Mouse (Mus musculus) R1 (cell line): ENCODE measurements around the gene AI661453.

Source experiments
- DNase-seq: peaks from one replicate; pipeline ENCODE4 v3.0.0-alpha.2; 2018; ENCODE audit warnings: low read depth, low spot score

The AI661453 gene

DNA sequence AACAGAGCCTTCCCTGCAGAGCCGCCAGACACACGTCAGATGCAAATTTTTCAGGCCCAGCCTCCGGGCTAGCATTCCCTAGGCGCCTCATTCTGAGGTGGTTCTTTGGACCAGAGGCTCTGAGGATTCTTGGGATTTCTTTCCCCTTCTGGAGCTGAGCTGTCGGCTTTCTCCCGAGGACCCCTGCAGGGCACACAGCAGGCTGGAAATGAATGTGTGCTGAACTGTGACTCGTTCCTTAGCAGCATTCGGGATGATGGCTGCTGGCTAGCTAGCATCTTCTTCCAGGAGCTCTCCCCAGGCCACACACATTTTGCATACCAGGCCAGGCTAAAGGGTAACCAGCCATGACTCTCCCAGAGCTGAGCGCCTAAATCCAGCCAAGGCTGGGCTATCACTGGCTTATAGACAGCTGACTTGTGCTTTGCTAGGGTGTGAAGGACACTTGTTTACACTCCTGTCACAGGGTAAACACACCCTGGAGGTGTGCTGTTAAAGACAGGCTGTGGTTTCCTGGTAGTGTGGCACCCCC, 4.0 kb downstream of the AI661453 start:
- DNase-seq, result peak; percentile 93

DNA sequence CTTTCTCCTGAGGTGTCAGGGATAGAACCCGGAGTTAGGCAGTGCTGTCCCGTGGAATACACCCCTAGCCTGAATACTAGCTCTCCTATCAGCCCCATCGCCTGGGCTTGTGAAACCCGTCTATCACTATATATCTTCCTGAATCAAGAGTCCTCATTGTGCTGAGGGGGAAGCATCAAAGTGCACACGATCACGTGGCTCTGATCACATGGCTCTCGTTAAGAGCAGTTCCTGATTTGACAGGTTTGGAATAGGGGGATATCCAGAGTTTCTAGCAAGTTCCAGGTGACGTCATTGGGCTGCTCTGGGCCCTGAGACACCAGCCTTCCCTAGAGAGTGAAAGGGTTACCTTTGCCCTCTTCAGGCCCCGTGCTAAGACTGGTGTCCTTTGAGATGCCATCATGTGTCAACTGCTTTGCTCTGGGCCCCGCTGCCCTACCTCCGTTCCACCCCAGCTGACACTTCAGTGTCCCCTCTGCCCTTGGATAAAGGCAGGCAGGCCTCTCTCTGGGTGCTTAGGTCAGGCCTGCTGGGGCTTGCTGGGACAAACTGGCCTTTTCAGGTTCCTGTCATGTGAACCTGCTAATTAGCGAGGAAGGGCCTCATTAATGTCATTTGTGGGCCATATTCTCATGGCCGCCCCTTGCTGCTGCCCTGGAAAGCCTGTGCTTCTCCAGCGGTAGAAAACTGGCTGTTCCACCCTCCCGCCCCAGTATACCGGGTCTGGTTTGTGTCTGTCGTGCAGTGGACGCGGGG, 5.1 kb downstream of the AI661453 start:
- DNase-seq, result no peak

DNA sequence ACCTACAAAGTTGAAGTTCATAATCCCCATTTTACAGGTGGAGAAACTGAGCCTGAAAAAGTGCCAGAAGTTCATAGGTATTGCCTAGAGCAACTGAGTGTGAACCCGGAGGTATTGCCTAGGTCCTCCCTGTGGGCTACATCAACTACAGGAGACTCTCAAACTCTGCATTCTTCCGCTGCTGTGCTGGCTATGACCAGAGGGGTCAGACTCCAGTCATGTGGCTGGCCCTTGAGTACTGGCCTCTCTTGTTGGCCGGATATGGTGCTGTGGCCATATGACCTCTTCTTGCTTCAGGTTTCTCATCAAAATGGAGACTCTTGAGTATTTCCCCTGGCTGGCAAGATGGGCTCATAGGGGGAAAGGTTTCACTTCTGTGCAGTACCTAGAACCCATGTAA, 5.9 kb downstream of the AI661453 start:
- no peak for DNase-seq

DNA sequence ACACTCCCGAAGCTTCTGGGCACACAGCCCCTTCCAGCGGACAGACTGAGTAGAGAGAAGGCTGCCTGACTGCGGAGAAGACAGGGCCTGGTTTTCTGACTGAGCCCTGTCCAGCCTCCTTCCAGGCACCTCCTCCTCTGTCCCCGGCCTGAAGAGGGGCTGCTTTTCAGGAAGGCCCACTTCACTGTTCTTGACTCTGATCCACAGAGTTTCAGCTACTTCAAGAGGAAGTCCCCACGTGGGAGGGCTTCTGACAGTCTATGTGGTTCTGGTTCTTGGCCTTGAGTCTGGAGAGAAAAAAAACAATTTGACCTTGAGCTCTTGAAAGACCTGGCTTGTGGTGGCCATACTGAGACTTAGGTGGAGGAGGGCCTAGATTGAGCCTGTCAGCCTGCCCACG, 7.7 kb downstream of the AI661453 start:
- no peak for DNase-seq

DNA sequence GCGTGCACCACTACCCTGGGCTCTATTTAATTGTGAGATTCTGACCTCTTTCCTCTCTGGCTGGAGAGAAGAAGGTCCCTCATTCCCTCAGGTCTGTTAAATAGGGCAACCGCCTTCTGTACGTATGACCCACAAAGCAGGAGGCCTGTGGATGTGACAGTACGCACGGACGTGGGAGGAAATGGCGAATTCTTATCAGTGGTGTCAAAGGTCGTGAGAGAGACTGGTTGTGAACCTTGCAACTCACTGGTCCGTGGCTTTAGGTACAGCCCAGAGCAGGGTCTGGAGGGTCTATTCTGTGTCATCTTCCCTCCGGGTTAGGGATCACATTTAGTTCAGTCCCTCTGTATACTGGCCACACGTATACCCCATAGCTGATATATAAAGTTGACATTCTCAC, 9.1 kb downstream of the AI661453 start:
- DNase-seq, result no peak

DNA sequence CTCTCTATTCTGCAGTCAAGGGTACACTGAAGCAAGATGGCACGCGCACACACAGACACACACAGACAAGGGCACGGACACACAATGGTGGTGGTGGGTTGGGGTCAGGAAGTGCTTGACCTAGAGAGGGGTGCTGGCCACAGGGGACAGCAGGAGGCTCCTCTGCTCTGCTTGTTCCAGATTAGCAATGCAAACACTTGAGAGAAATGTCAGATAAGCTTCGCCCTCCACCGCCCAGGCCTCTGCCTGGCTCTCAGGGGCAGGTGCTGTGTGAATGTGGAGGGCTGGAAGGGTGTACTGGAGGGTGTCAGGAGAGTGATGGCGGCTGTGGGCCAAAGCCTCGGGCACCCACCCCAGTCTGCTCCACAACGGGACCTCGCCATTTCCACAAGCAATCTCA, 9.6 kb downstream of the AI661453 start:
- no peak for DNase-seq

DNA sequence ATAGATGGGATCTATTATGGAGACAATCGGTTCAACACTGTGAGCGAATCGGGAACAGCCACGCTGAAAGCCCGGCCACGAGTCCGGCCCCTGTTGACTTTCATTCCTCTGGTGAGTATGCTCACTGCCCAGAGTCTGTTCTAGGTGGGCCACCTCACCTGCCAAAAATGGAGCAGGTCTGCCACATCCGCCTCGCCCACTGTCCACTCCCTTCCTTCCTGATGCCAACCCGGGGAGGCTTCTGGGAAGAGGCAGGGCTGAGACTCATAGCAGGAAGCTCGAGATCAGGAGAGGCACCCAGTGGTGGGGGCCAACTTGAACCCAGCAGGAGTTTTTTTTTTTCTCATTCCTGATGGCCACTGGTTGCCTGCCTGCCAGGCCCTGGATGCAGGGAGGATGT, 10.1 kb downstream of the AI661453 start:
- DNase-seq, result no peak

DNA sequence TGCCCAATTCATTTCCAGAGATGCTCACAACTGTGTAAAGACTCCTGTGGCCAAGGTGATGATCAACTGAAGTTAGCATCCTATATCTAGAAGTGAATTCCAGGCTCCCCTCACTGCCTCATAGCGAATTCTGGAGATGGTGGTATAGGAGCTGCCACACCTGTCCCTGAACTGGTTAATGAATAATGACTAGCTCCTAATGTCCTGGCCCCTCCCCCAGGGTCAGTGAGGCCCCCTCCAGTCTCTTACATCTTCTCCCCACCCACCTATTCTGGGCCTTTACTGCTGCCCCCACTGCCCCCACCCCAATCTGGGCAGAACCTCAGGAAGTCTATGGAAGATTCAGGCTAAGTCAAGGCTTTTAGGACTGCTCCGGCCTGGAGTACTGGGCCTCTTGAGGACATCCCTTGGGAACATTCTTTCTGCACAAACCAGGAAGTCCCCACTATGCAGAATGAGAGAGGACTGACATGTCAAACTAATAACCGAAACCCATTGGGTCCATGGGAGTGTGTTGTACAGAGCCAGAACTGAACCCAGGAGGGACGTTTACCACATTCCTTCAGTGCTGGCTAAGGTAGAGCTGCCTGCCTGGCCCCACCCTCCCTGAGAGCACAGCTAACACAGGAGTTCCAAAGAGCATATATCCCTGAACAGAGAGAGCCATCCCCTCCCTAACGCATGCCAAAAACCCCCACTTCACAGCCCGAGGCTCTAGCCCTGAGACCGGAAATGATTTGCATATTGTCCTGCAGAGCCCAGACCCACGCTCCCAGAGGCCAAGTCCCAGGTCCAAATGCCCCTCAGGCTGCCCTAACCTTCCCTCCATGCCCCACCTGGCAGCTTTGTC, 12.3 kb downstream of the AI661453 start:
- DNase-seq, result no peak

DNA sequence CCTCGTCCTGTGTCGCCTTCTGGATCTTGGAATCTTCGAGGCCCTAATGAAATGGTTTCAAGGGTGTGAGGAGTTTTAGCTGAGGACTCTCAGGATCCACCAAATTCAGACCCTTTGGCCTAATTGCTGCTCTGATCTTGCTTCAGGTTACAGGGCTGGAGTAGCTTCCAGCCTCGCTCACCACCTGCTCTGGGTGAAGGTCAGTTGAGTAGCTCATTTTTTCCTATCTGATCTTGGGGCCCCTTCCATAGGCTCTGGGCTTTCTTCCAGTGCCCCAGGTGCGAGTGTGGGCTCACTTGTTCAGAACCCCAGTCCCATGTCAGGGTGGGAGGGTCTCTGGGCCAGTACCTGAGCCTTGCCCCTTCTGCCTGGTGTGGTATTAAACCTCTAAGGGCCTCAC, 13.0 kb downstream of the AI661453 start:
- DNase-seq, result no peak

DNA sequence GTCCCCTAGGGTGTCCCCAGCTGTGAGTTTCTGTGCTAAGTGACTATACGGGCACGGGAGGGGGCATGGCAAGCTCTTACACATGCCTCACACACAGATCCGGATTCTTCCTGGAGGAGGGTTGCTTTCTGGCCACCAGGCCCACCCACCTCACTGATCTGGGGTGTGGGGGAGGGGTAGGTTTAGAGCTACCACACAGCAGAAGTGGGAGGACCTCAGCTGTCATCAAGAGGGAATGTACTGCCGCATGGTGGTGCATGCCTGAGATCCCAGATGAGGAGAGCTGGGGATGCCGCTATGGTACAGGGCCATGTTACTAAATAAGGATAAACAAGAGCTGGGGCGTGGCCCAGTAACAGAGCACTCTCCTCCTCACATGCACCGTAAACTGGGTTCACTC, 13.8 kb downstream of the AI661453 start:
- peak; percentile 68 for DNase-seq

DNA sequence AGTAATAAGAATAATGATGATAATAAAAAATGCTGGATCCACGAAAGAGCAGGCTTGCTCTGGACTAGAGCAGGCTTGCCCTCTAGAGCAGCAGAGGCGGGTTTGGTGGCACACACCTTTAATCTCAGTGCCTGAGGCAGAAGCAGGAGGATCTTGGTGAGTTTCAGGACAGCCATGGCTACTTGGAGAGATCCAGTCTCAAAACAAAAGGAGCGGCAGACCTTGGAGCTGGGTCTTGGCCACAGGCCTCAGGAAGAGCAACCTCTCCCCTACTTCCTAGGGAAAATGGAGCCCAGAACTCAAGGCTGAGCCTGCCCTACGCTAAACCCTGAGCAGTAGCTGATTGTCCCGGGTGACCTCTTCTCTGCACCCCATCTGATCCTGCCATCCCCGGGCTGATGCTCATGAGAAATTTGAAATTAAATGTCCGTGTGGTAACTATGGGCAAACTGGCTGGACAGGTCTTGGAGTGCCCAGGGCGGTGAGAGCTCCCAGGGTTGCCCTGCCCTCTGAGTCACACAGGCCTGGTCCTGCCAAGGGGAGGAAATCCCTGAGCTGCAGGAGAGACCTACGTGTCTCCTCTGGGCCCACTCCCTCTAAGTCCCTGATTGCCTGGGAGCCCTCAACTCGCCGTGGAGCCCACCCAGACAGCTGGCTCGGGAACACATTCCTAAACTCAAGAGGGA, 14.6 kb downstream of the AI661453 start:
- DNase-seq, result no peak

DNA sequence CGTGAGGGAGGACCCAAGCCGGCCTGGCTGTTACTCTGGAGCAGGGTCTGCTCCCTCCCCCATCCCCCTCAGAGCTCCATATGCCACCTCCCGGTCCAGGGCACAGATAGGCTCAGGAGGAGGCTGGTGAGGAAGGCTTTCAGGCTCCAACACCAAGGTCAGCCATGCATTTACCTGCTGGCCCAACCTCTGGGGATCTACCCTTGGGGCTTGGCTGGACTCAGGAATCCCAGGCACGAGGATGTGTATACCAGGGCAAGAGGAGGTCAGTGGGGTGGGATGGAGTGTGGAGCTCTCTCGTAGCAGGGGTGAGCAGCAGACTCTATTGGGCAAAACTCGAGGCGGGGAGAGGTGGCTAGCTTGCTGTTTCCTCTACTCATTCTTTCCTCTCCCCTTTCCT, 16.5 kb downstream of the AI661453 start:
- DNase-seq, result no peak

DNA sequence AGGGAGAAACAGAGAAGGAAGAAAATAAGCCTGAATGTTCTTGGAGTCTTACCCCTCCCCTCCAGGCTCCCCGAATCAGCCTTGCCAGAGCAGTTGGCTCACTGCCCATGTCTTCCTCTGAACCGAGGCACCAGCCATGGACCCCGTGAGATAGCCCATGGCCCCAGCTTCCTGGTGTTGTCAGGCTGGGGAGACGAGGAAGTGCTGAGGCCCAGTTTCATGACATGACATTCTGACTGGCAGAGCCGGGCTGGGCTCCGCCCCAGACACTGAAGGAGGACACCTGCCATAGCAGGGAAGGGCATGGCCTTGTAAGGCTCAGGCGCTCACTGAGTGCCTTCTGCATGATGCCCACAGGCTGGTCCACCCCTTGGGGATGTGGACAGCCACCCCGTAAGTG, 18.3 kb downstream of the AI661453 start:
- no peak for DNase-seq

DNA sequence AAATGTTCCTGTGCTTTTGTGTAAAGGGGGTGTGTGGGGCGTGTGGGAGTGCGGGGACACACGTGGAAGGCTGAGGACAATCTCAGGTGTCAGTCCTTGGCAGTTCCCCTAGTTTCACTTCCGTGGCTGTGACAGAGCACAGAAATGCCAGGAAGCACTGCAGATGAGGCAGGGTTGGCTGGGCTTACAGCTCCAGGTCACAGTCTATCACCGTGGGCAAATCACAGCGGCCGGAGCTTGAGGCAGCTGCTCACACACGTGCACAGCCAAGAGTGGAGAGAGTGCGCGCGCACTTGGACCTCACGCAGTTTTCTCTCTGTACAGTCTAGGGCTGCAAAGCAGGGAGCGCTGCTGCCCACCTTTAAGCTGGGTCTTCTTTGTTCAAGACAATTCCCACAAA, 21.9 kb downstream of the AI661453 start:
- peak; percentile 16 for DNase-seq

DNA sequence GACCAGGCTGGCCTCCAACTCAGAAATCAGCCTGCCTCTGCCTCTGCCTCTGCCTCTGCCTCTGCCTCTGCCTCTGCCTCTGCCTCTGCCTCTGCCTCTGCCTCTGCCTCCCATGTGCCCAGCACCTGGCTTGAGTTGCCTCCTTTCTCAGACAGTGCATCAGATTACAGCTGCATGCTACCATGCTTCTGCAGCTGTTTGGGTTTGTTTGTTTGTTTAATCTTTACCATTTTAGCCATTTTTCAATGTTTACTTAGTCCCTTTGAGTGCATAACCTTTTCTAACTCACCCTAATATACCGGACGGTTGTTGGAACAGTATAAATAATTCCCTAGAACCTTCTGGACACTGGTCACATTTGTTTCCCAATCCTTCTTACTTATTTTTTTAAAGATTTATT, 22.5 kb downstream of the AI661453 start:
- DNase-seq, result no peak

DNA sequence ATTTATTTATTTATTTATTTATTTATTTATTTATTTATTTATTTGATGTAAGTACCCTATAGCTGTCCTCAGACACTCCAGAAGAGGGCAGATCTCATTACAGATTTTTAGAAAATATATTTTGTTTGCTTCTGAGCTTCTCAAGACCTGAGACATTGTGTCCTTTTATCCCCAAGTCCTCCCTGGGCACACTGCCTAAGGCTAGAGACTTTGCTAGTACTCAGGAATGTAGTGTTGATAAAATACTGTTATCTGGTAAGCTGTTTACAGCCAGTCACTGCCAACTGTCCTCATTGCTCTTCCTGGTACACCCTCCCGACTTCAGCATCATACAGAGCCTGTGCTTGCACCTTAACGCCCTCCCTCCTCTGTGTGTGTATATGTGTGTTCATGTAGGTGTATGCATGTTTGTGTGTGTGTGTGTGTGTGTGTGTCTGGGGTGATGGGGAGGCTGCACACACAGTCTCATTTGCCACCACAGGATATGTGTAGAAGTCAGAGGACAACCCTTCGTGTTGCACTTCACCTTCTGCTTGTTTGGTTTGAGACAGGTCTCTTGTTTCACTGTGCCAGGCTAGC, 23.0 kb downstream of the AI661453 start:
- no peak for DNase-seq

DNA sequence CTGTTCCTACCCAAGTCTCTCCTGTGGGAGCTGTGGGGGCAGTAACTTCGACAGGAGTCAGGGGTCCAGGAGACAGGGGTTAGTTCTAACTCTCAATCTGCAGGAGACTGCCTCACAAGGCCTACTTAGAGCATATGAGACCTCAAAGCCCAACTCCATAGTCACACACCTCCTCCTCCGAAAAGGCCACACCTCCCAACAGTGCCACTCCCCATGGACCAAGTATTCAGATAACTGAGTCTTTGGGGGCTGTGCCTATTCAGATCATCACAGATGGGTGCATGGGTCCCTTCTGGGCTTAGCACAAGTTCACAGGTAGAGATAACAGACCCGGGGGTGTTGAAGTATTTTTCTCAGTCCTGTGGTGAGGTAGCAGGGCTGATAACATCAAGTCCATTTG, 25.3 kb downstream of the AI661453 start:
- DNase-seq, result no peak

DNA sequence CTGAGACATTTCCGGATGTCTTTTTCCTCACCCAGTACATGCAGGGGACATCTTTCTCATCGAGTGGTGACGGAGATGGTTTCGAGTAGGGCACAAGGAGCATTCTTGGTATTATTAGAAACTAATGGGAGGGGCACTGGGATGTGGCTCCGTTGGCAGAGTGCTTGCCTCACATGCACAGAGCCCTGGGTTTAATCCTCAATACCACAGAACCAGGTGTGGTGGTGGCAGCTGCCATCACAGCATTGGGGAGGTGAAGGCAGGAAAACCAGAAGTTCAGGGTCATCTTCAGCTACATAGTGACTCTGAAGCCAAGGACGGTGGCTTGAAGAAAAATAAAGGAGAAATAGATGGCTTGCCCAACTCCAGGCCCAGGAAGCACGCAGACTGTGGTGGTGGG, 25.8 kb downstream of the AI661453 start:
- no peak for DNase-seq

DNA sequence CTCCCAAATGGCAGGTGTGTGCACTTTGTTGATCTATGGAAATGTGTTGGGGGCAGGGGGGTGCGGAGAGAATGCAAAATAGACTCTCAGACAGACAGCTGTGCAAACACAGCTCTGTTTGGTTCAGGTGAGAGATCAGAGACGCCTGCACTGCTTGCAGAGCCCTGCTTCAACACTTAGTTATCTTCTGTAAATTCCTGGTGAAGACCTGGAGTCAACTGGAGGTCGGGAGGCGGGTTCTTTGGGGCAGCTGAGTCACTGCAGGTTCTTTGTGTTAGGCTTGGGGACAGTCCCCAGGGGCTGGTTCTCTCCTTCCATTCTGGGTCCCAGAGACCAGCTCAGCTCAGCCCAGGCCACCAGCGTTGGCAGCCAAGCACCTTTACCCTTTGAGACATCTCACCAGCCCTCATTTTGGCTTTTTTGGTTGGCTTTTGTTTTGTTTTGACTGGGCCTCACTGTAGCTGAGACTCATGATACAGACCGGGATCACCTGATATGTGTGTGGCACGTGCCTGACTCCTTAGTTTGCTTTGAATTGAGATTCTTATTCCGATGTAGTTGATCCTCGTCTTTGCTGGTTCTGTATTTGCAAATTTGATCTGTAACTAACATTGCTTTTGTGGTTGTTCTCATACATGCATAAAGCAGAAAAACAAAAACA, 26.4 kb downstream of the AI661453 start:
- peak; percentile 20 for DNase-seq

DNA sequence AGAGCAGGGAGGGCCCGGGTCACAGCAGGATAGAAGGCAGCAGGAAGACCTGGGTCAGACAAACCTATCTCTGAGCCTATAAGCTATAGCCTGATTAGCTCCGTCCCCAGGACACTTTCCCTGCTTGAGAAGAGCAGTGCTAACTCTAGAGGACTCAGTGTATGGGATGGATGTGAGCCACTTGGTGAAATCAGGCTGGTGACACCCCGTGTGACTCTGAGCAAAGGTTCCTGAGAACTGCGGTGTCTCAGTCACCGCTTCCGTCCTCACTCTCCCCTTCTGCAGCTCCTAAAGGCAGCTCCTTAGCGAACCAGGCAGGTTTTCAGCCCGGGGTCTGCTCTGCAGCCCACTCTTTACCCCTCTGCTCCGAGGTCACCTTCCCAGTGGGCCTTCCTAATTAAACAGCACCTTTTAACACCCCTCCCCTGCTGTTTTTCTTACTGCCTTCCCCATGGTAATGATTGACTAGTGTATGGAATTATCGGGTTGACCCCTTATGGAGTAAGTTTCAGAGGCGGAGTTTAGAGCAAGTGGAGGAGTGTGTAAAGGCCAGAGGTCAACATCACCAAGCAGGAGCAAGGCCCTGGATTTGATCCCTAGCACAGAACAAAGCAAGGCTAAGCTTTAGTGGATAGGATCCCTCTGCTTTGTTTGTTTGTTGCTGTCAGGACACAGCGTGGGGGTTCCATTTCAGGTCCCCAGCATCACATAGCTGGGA, 28.0 kb downstream of the AI661453 start:
- DNase-seq, result no peak

DNA sequence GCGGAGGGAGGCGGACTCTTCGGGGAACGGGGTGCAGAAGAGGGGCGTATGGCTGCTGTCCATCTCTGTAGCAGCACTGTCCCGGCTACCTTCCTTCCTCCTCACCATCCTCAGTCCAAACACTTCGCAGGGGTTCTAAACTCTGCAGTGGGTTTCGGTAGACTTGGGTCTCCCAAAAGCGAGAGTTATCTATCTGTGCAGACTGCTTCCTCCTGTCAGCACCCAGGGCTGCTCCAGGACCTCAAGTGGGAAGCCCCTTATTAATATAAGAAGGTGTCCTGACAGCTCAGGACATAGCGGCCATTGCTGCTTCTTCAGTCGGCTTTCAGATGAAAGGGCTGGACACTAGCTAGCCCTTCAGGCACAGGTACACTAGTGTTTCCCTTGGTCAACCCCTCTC, 28.6 kb downstream of the AI661453 start:
- no peak for DNase-seq
